In the genomic region with DNA sequence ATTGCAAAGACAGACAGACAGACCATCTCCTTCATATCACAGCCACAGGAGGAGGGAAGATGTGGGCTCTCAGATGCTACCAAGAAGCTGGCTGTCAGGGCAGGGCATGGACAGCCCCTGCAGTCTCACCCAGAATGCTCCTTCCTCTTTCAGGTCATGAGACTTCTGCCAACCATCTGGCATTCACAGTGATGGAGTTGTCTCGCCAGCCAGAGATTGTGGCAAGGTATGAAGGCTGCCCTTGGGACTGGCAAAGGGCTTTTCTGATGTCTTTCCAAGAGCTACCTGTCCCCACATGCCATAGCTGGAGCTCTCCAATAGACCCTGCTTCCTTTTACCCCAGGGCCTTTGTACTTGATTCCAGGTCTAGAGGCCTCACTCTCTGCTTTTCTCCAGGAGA, we compare ENCODE assay signal across 29 mouse cellular contexts. TPM values are rescaled to one million over a fixed set of nuclear protein-coding genes. Genes with fewer than 3 reads are reported as not detected.
DNase-seq lines count a peak whose midpoint lies in the region; ATAC-seq and TF ChIP-seq lines count a peak whose summit lies in the region.
"Had no signal": no experiment of that assay in that cellular context is flagged by ENCODE, and none has a peak within 500 bp of the region (broad histone marks: within the 10 kb centered on the region; RNA-seq: fewer than 3 reads in every experiment).

No protein-coding gene starts in this region.

- no peak overlapping the region for H3K9ac ChIP-seq in midbrain, postnatal 0 days (replicated peaks; ENCODE audit: low read length, poor library complexity, severe bottlenecking)
- H3K9ac ChIP-seq: heart, embryonic 13.5 days; hindbrain, embryonic 14.5 days; limb, embryonic 13.5 days; neural tube, embryonic 12.5 days had no signal

- no peak for ATAC-seq in midbrain, postnatal 0 days (ENCODE audit: low FRiP score)
- no peak for ATAC-seq in erythroblast, adult 5-6 weeks (replicated peaks; ENCODE audit: low FRiP score, poor library complexity, severe bottlenecking)
- ATAC-seq: forebrain, embryonic 14.5 days; midbrain, embryonic 16.5 days had no signal

- no peak overlapping the region for H3K4me2 ChIP-seq in midbrain, postnatal 0 days (ENCODE audit: low read depth, low read length, poor library complexity, severe bottlenecking)
- H3K4me2 ChIP-seq: heart, embryonic 13.5 days; hindbrain, embryonic 14.5 days; limb, embryonic 13.5 days; liver, embryonic 11.5 days; midbrain, embryonic 11.5 days; neural tube, embryonic 12.5 days had no signal

- peak; percentile 97 for DNase-seq in brain, adult 2 months (ENCODE audit: low read depth, low spot score)
- peak; percentile 80 to 86 for DNase-seq in cerebellum, adult 18-20 months
- peak; percentile 79 to 81 for DNase-seq in cerebellum, postnatal 10 days
- peak; percentile 78 for DNase-seq in gonadal fat pad, adult 2 months (ENCODE audit: low read depth)
- no peak for DNase-seq in gastrocnemius, postnatal 14 days
- DNase-seq in midbrain, postnatal 0 days (ENCODE audit: low spot score) = no peak
- DNase-seq: adrenal gland, postnatal 36 days; B cell, adult 2 months; gastrocnemius, postnatal 36 days; heart, postnatal 10 days; kidney, adult 11 months; kidney, postnatal 14 days; layer of hippocampus, adult 9-11 months; lung, postnatal 36 days; right cerebral cortex, adult 18-20 months; thymus, postnatal 4 days had no signal

- H3K9me3 ChIP-seq in midbrain, postnatal 0 days (ENCODE audit: low read length) = no peaks in the 10 kb centered on the region
- H3K9me3 ChIP-seq: heart, embryonic 13.5 days had no signal

- no peaks in the 10 kb centered on the region for H3K36me3 ChIP-seq in midbrain, postnatal 0 days (ENCODE audit: insufficient read depth, low read length)
- H3K36me3 ChIP-seq: heart, embryonic 13.5 days; limb, embryonic 13.5 days; neural tube, embryonic 12.5 days had no signal

- WGBS in midbrain, postnatal 0 days = 100% methylated on average over 1 of the region's 1 CpGs

- intact Hi-C loops in gastrocnemius, postnatal 14 days (cut with DNase I; ENCODE audit: low total_unique reads) = no loop called here

- H3K4me3 ChIP-seq in midbrain, postnatal 0 days (ENCODE audit: low read depth, low read length) = no peak overlapping the region
- H3K4me3 ChIP-seq: heart, embryonic 13.5 days; limb, embryonic 13.5 days; myocyte; neural tube, embryonic 12.5 days had no signal

- TF ChIP-seq CTCF in midbrain, postnatal 0 days (IDR thresholded peaks at IDR 0.05) = no peak

- H3K27ac ChIP-seq in midbrain, postnatal 0 days (ENCODE audit: low read depth, low read length) = no peak overlapping the region
- H3K27ac ChIP-seq: heart, embryonic 13.5 days; hindbrain, embryonic 14.5 days; limb, embryonic 13.5 days; neural tube, embryonic 12.5 days had no signal

- H3K4me1 ChIP-seq in midbrain, postnatal 0 days (ENCODE audit: insufficient read depth, low read length) = no peaks in the 10 kb centered on the region

- peaks cover 10% of the 10 kb centered on the region for H3K27me3 ChIP-seq in midbrain, postnatal 0 days (ENCODE audit: insufficient read depth, low read length)

RNA-seq across cellular contexts. Expression of a gene that starts 15.5 kb away (rescaled TPM):
- polyA plus RNA-seq in gonadal fat pad, adult 2 months (2012; rRNA removed) = 26.0 and 34.7 TPM in 2 replicates
- total RNA-seq in gastrocnemius, postnatal 14 days (2021) = 100 to 1,000 TPM; 114 to 127 TPM
- 43.9 and 52.0 TPM in 2 replicates for total RNA-seq in midbrain, postnatal 0 days (2014; rRNA removed)
- 34.0 and 37.4 TPM in 2 replicates for polyA plus RNA-seq in midbrain, postnatal 0 days (2015; fragmentation: Nextera tagmentation; extraction: Ambion mirVana)
- not detected in 2 replicates for total RNA-seq in erythroblast, adult 5-6 weeks (2015; ENCODE audit: low replicate concordance)
- not detected in 2 replicates for total RNA-seq in erythroblast, adult 5-6 weeks (2017; ENCODE audit: low replicate concordance)
- total RNA-seq: common myeloid progenitor, adult 5-6 weeks; hematopoietic stem cell, adult 5-6 weeks had no signal

RNA-seq across cellular contexts. Expression of a gene that starts 21.1 kb away (rescaled TPM):
- polyA plus RNA-seq in gonadal fat pad, adult 2 months (2012; rRNA removed) = 4.6 and 4.9 TPM in 2 replicates
- under 1 TPM; 0.35 to 0.62 TPM for total RNA-seq in gastrocnemius, postnatal 14 days (2021)
- total RNA-seq in midbrain, postnatal 0 days (2014; rRNA removed) = 33.2 and 36.0 TPM in 2 replicates
- polyA plus RNA-seq in midbrain, postnatal 0 days (2015; fragmentation: Nextera tagmentation; extraction: Ambion mirVana) = 52.0 and 55.3 TPM in 2 replicates
- total RNA-seq in erythroblast, adult 5-6 weeks (2015; ENCODE audit: low replicate concordance) = not detected in 2 replicates
- 0.84 TPM in 1 of 2 replicates, not detected in the other for total RNA-seq in erythroblast, adult 5-6 weeks (2017; ENCODE audit: low replicate concordance)
- total RNA-seq: common myeloid progenitor, adult 5-6 weeks; megakaryocyte, adult 5-6 weeks had no signal

RNA-seq across cellular contexts. Expression of a gene that starts 49.2 kb away (rescaled TPM):
- polyA plus RNA-seq in gonadal fat pad, adult 2 months (2012; rRNA removed) = 2.1 and 2.2 TPM in 2 replicates
- total RNA-seq in gastrocnemius, postnatal 14 days (2021) = 1 to 10 TPM in 1 of 2 experiments, under 1 TPM in 1; 0.55 to 1.2 TPM
- total RNA-seq in midbrain, postnatal 0 days (2014; rRNA removed) = 9.3 and 10.4 TPM in 2 replicates
- polyA plus RNA-seq in midbrain, postnatal 0 days (2015; fragmentation: Nextera tagmentation; extraction: Ambion mirVana) = 2.7 and 2.9 TPM in 2 replicates
- total RNA-seq in erythroblast, adult 5-6 weeks (2015; ENCODE audit: low replicate concordance) = not detected in 2 replicates
- not detected in 2 replicates for total RNA-seq in erythroblast, adult 5-6 weeks (2017; ENCODE audit: low replicate concordance)
- total RNA-seq: common myeloid progenitor, adult 5-6 weeks; hematopoietic stem cell, adult 5-6 weeks; megakaryocyte, adult 5-6 weeks had no signal
- polyA plus RNA-seq: liver, embryonic 11.5 days had no signal

Comparison
In these comparisons a context has a peak if more than half of its experiments do, and no peak if none do; other contexts are left out.
1. DNase-seq: peak in brain, adult 2 months (single experiment), cerebellum, adult 18-20 months (2 of 2), cerebellum, postnatal 10 days (2 of 2) and gonadal fat pad, adult 2 months (single experiment); none in gastrocnemius, postnatal 14 days (single experiment) and midbrain, postnatal 0 days (single experiment).
2. RNA of a gene that starts 15.5 kb away (total RNA-seq): 114 to 127 TPM in gastrocnemius, postnatal 14 days and 43.9 to 52.0 TPM in midbrain, postnatal 0 days; not detected in erythroblast, adult 5-6 weeks; every median in the first group is over 10 times any median in the second.
3. RNA of a gene that starts 21.1 kb away (total RNA-seq): 33.2 to 36.0 TPM in midbrain, postnatal 0 days; 0.35 to 0.62 TPM in gastrocnemius, postnatal 14 days and 0.84 TPM in erythroblast, adult 5-6 weeks; every median in the first group is over 10 times any median in the second.